Mouse (Mus musculus) CH12.LX (cell line): Measurements from ENCODE around the gene U90926. TPM values are rescaled to one million over a fixed set of nuclear protein-coding genes. Genes with fewer than 3 reads are reported as not detected.

ENCODE experiments used
- DNase-seq: peaks from one replicate; pipeline ENCODE4 v3.0.0-alpha.2; 2013; ENCODE audit errors: extremely low read depth
- H3K27ac ChIP-seq: 2 replicates; pipeline ENCODE4 v1.5.1; 2012; ENCODE audit warnings: low read depth, mild to moderate bottlenecking, control low read depth, moderate library complexity; ENCODE audit not compliant: insufficient read depth
- H3K27me3 ChIP-seq: replicated peaks from 2 replicates; pipeline ENCODE3; 2012; ENCODE audit warnings: inconsistent platforms
- H3K36me3 ChIP-seq, 2 experiments: replicated peaks in 1 of 2; 2 replicates each; pipeline versions ENCODE3 to v1.6.1; 2012; ENCODE audit warnings: inconsistent platforms in 1 of 2, low read length in 1 of 2, mild to moderate bottlenecking in 1 of 2, mixed read lengths in 1 of 2, moderate library complexity in 1 of 2; ENCODE audit not compliant: control insufficient read depth in 1 of 2, insufficient read depth in 1 of 2
- H3K4me1 ChIP-seq, 2 experiments: 2 replicates each; pipeline ENCODE4 v1.6.1; 2012; ENCODE audit warnings: inconsistent platforms in 1 of 2, moderate library complexity in 1 of 2; ENCODE audit not compliant: insufficient read depth in 2 of 2, control insufficient read depth in 1 of 2
- H3K4me2 ChIP-seq: 2 replicates; pipeline ENCODE4 v1.6.1; 2012; ENCODE audit warnings: low read depth, mild to moderate bottlenecking, control low read depth; ENCODE audit not compliant: poor library complexity, insufficient read depth, severe bottlenecking
- H3K4me3 ChIP-seq, 3 experiments: fragments of 150-350 bp in 1 of 3; sonication (generic) in 1 of 3; replicated peaks in 1 of 3; 2 replicates each; pipeline versions ENCODE3 to v1.5.1; 2011 to 2012; ENCODE audit warnings: low read depth in 2 of 3, low read length in 2 of 3, mild to moderate bottlenecking in 2 of 3, moderate library complexity in 2 of 3, control low read depth in 1 of 3, improper control_type of control experiment in 1 of 3, inconsistent platforms in 1 of 3, mixed read lengths in 1 of 3; ENCODE audit not compliant: poor library complexity in 1 of 3
- H3K79me2 ChIP-seq: replicated peaks from 2 replicates; pipeline ENCODE4 v1.6.1; 2012; ENCODE audit warnings: mild to moderate bottlenecking, moderate library complexity; ENCODE audit not compliant: control insufficient read depth, poor library complexity, insufficient read depth, severe bottlenecking; ENCODE audit errors: extremely low read depth
- H3K9ac ChIP-seq: 2 replicates; pipeline ENCODE4 v1.6.1; 2012; ENCODE audit warnings: low read depth, mild to moderate bottlenecking, control low read depth, moderate library complexity; ENCODE audit not compliant: insufficient read depth
- H3K9me3 ChIP-seq: replicated peaks from 2 replicates; pipeline ENCODE3; 2012; ENCODE audit warnings: low read length, inconsistent platforms, mixed read lengths
- BHLHE40 ChIP-seq: IDR thresholded peaks from 2 replicates; pipeline ENCODE4 v1.6.1; 2011; ENCODE audit warnings: mild to moderate bottlenecking, low read depth, low read length, improper control_type of control experiment
- CHD1 ChIP-seq: IDR thresholded peaks from 2 replicates; pipeline ENCODE4 v1.6.1; 2012; ENCODE audit warnings: low read depth, low read length, improper control_type of control experiment, inconsistent platforms
- ELF1 ChIP-seq: IDR thresholded peaks from 2 replicates; pipeline ENCODE4 v1.6.1; 2014; ENCODE audit warnings: low read depth, mild to moderate bottlenecking, inconsistent platforms, low read length, improper control_type of control experiment
- EP300 ChIP-seq: IDR thresholded peaks from 2 replicates; pipeline ENCODE4 v1.6.1; 2011; ENCODE audit warnings: low read length, improper control_type of control experiment
- ETS1 ChIP-seq: conservative IDR thresholded peaks from 2 replicates; pipeline ENCODE4 v1.6.1; 2012; ENCODE audit warnings: low read depth, mild to moderate bottlenecking, inconsistent platforms, low read length, improper control_type of control experiment, moderate library complexity
- GABPA ChIP-seq: IDR thresholded peaks from 2 replicates; pipeline ENCODE4 v1.6.1; 2012; ENCODE audit warnings: low read depth, low read length, improper control_type of control experiment, inconsistent platforms; ENCODE audit not compliant: insufficient replicate concordance
- HCFC1 ChIP-seq: IDR thresholded peaks from 2 replicates; pipeline ENCODE4 v1.6.1; 2012; ENCODE audit warnings: low read depth, mild to moderate bottlenecking, inconsistent platforms, low read length, improper control_type of control experiment
- JUN ChIP-seq: IDR thresholded peaks from 2 replicates; pipeline ENCODE4 v1.6.1; 2011; ENCODE audit warnings: low read depth, mild to moderate bottlenecking, low read length, improper control_type of control experiment, moderate library complexity; ENCODE audit not compliant: insufficient read depth
- JUND ChIP-seq: conservative IDR thresholded peaks from 2 replicates; pipeline ENCODE4 v1.6.1; 2011; ENCODE audit warnings: low read depth, low read length, improper control_type of control experiment
- KAT2A ChIP-seq: IDR thresholded peaks from 2 replicates; pipeline ENCODE4 v1.6.1; 2012; ENCODE audit warnings: low read length, improper control_type of control experiment, inconsistent platforms; ENCODE audit not compliant: insufficient replicate concordance
- MAFK ChIP-seq: IDR thresholded peaks from 2 replicates; pipeline ENCODE4 v1.6.1; 2011; ENCODE audit warnings: low read length, improper control_type of control experiment; ENCODE audit not compliant: insufficient replicate concordance
- MAX ChIP-seq: IDR thresholded peaks from 2 replicates; pipeline ENCODE4 v1.6.1; 2011; ENCODE audit warnings: low read length, improper control_type of control experiment
- MEF2A ChIP-seq: IDR thresholded peaks from 2 replicates; pipeline ENCODE4 v1.6.1; 2014; ENCODE audit warnings: low read depth, mild to moderate bottlenecking, inconsistent platforms, low read length, improper control_type of control experiment, borderline replicate concordance
- MXI1 ChIP-seq: IDR thresholded peaks from 2 replicates; pipeline ENCODE4 v1.6.1; 2011; ENCODE audit warnings: mild to moderate bottlenecking, low read depth, low read length, improper control_type of control experiment
- NELFE ChIP-seq: IDR thresholded peaks from 2 replicates; pipeline ENCODE4 v1.6.1; 2011; ENCODE audit warnings: low read depth, low read length, improper control_type of control experiment
- NRF1 ChIP-seq: IDR thresholded peaks from 2 replicates; pipeline ENCODE4 v1.6.1; 2014; ENCODE audit warnings: low read depth, mild to moderate bottlenecking, inconsistent platforms, low read length, improper control_type of control experiment, moderate library complexity
- PAX5 ChIP-seq: IDR thresholded peaks from 2 replicates; pipeline ENCODE4 v1.6.1; 2012; ENCODE audit warnings: low read length, inconsistent platforms, mixed read lengths
- POLR2A ChIP-seq: IDR thresholded peaks from 2 replicates; pipeline ENCODE4 v1.6.1; 2011; ENCODE audit warnings: low read depth, mild to moderate bottlenecking, improper control_type of control experiment, low read length
- POLR2AphosphoS2 ChIP-seq: IDR thresholded peaks from 2 replicates; pipeline ENCODE4 v1.6.1; 2011; ENCODE audit warnings: low read depth, low read length, improper control_type of control experiment
- RCOR1 ChIP-seq: conservative IDR thresholded peaks from 2 replicates; pipeline ENCODE4 v1.6.1; 2012; ENCODE audit warnings: low read depth, mild to moderate bottlenecking, inconsistent platforms, low read length, improper control_type of control experiment
- SMC3 ChIP-seq: IDR thresholded peaks from 2 replicates; pipeline ENCODE4 v1.6.1; 2011; ENCODE audit warnings: low read depth, low read length, improper control_type of control experiment
- TCF12 ChIP-seq: IDR thresholded peaks from 2 replicates; pipeline ENCODE4 v1.6.1; 2014; ENCODE audit warnings: low read depth, mild to moderate bottlenecking, inconsistent platforms, low read length, improper control_type of control experiment
- UBTF ChIP-seq: IDR thresholded peaks from 2 replicates; pipeline ENCODE4 v1.6.1; 2012; ENCODE audit warnings: low read depth, mild to moderate bottlenecking, inconsistent platforms, low read length, improper control_type of control experiment, moderate library complexity
- USF1 ChIP-seq: IDR thresholded peaks from 2 replicates; pipeline ENCODE4 v1.6.1; 2014; ENCODE audit warnings: low read depth, mild to moderate bottlenecking, inconsistent platforms, low read length, improper control_type of control experiment
- ZMIZ1 ChIP-seq: IDR thresholded peaks from 2 replicates; pipeline ENCODE4 v1.6.1; 2012; ENCODE audit warnings: low read depth, mild to moderate bottlenecking, inconsistent platforms, low read length, improper control_type of control experiment
- dilution Hi-C: fragments of 300-500 bp; cut with MboI; formaldehyde crosslinking; loops from 2 replicates; pipeline ENCODE4 v1.14.3; 2020; ENCODE audit warnings: low sequenced_read_pairs; ENCODE audit not compliant: extremely low pct_unique_long_range_greater_than_20kb, extremely low pct_ligation_motif_present
- in situ Hi-C: fragments of 300-500 bp; cut with MboI; formaldehyde crosslinking; loops from 3 replicates; pipeline ENCODE4 v1.14.3; 2019; ENCODE audit warnings: low sequenced_read_pairs, low pct_ligation_motif_present, low pct_unique_long_range_greater_than_20kb, mixed read lengths
- polyA plus RNA-seq: library from polyadenylated mRNA; unstranded; fragments of >175 nt; gene quantifications from 2 replicates; pipeline ENCODE4 v1.2.1, GENCODE M21; 2012; ENCODE audit warnings: low read depth; ENCODE audit not compliant: insufficient read length
- total RNA-seq, 2 experiments: library from RNA; depleted of rRNA; stranded (reverse); fragments of 300-350 nt in 1 of 2; fragments of >200 nt in 1 of 2; gene quantifications; 2 replicates each; pipeline ENCODE4 v1.2.3; 2012 to 2014

The U90926 gene
- total and polyA plus RNA-seq, 3 experiments: not detected

GRCm38 (mm10) chr5:92183071-92183830, 32.0 kb downstream of the U90926 start:
- Histone ChIP-seq H3K9ac (no peak overlapping the region), H3K4me3 (no peak overlapping the region), H3K9me3 (peaks cover 1% of the 10 kb centered on the region), H3K36me3 (peaks cover 38 to 78% of the 10 kb centered on the region in 2 experiments), H3K27me3 (no peaks in the 10 kb centered on the region), H3K4me2 (no peak overlapping the region), H3K79me2 (no peaks in the 10 kb centered on the region), H3K4me1 (no peaks in the 10 kb centered on the region), H3K27ac (no peak overlapping the region)
- DNase-seq: no peak
- dilution Hi-C loops: no loop called here
- in situ Hi-C loops: loop anchor here (10.0 kb wide), 1 partner anchor 52 kb away; no protein-coding TSS in a partner anchor
- TF ChIP-seq JUND (no peak), MAX (no peak), POLR2A (no peak), UBTF (no peak), EP300 (no peak), ETS1 (no peak), SMC3 (no peak), HCFC1 (no peak), ZMIZ1 (no peak), BHLHE40 (no peak), KAT2A (no peak), JUN (no peak), POLR2AphosphoS2 (no peak), ELF1 (no peak), USF1 (no peak)
- TF ChIP-seq, all 38 proteins: peak for 0

GRCm38 (mm10) chr5:92165976-92166375, 49.2 kb downstream of the U90926 start:
- Histone ChIP-seq H3K4me3 (no peak overlapping the region), H3K4me1 (no peaks in the 10 kb centered on the region), H3K9me3 (no peaks in the 10 kb centered on the region), H3K79me2 (peaks cover 2% of the 10 kb centered on the region; the same call in 1 of the 2 replicates), H3K27me3 (no peaks in the 10 kb centered on the region), H3K27ac (no peak overlapping the region), H3K9ac (no peak overlapping the region), H3K36me3 (peaks cover 40 to 71% of the 10 kb centered on the region in 2 experiments), H3K4me2 (no peak overlapping the region)
- in situ Hi-C loops (no loop called here), dilution Hi-C loops (no loop called here)
- DNase-seq: no peak
- TF ChIP-seq RCOR1 (no peak), JUND (no peak), MAFK (no peak), NRF1 (no peak), UBTF (no peak), PAX5 (no peak), CHD1 (no peak), TCF12 (no peak), MXI1 (no peak), MEF2A (no peak), GABPA (no peak), ELF1 (no peak), NELFE (no peak)
